18 mouse cellular contexts compared by ENCODE assay signal in the genomic region with DNA sequence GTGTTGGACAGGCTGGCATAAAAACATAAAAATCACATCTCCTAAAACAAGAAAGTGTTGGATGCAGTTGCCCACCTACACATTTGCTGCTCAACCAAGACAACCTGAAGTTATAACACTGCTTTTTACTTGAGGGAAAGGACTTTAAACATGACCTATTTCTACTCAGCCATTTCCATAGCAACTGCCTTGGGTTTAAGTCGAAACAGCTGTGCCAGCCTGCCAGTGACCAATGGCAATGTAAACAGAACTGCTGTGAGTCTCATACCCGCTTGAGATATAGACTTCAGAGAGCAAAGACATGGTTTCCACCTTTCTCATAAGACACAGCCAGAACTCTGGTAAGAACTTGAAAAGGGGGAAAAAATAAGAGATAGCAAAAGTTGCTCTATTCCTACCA. TPM values are rescaled to one million over a fixed set of nuclear protein-coding genes. Genes with fewer than 3 reads are reported as not detected.
DNase-seq lines count a peak whose midpoint lies in the region; ATAC-seq and TF ChIP-seq lines count a peak whose summit lies in the region.
"Had no signal": no experiment of that assay in that cellular context is flagged by ENCODE, and none has a peak within 500 bp of the region (broad histone marks: within the 10 kb centered on the region; RNA-seq: fewer than 3 reads in every experiment).

No protein-coding gene starts in this region.

- no peaks in the 10 kb centered on the region for H3K36me3 ChIP-seq in lung, embryonic 14.5 days (ENCODE audit: insufficient read depth)
- H3K36me3 ChIP-seq in embryonic facial prominence, embryonic 10.5 days (replicated peaks), result 0 out of 2 replicates have a peak, but pooled peaks cover 4% of the 10 kb centered on the region
- H3K36me3 ChIP-seq: forebrain, embryonic 12.5 days; hindbrain, embryonic 15.5 days; limb, embryonic 13.5 days had no signal

- no peak overlapping the region for H3K4me3 ChIP-seq in lung, embryonic 14.5 days (ENCODE audit: low read depth, low read length)
- no peak overlapping the region for H3K4me3 ChIP-seq in embryonic facial prominence, embryonic 10.5 days
- H3K4me3 ChIP-seq: forebrain, embryonic 12.5 days; gastrocnemius, adult 2 months; hindbrain, embryonic 15.5 days; limb, embryonic 13.5 days had no signal

- H3K27me3 ChIP-seq in lung, embryonic 14.5 days (ENCODE audit: insufficient read depth, low read length), result no peaks in the 10 kb centered on the region
- no peaks in the 10 kb centered on the region for H3K27me3 ChIP-seq in embryonic facial prominence, embryonic 10.5 days (replicated peaks; ENCODE audit: low read depth, poor library complexity, severe bottlenecking)
- H3K27me3 ChIP-seq: forebrain, embryonic 12.5 days; hindbrain, embryonic 15.5 days; limb, embryonic 13.5 days had no signal

- no peaks in the 10 kb centered on the region for H3K9me3 ChIP-seq in lung, embryonic 14.5 days (ENCODE audit: low read depth, low read length)
- H3K9me3 ChIP-seq in embryonic facial prominence, embryonic 10.5 days, result no peaks in the 10 kb centered on the region
- H3K9me3 ChIP-seq: forebrain, embryonic 12.5 days; hindbrain, embryonic 15.5 days; limb, embryonic 13.5 days had no signal

- no peaks in the 10 kb centered on the region; the same call in 1 of the 2 replicates for H3K4me1 ChIP-seq in lung, embryonic 14.5 days (ENCODE audit: insufficient read depth)
- peaks cover 22% of the 10 kb centered on the region for H3K4me1 ChIP-seq in embryonic facial prominence, embryonic 10.5 days
- H3K4me1 ChIP-seq: forebrain, embryonic 12.5 days; limb, embryonic 13.5 days had no signal

- H3K4me2 ChIP-seq in lung, embryonic 14.5 days, result no peak overlapping the region
- H3K4me2 ChIP-seq: forebrain, embryonic 12.5 days; hindbrain, embryonic 15.5 days; limb, embryonic 13.5 days had no signal

- intact Hi-C loops in heart, postnatal 10 days (cut with DNase I), result no loop called here

- no peak overlapping the region for H3K27ac ChIP-seq in lung, embryonic 14.5 days (ENCODE audit: low read depth)
- peak overlapping the region; percentile 52; the same call in 1 of the 2 replicates for H3K27ac ChIP-seq in embryonic facial prominence, embryonic 10.5 days (replicated peaks)
- H3K27ac ChIP-seq: forebrain, embryonic 12.5 days; gastrocnemius, adult 2 months; hindbrain, embryonic 15.5 days; limb, embryonic 13.5 days had no signal

- WGBS in lung, embryonic 14.5 days, result 5% methylated on average over 2 of the region's 2 CpGs
- 44% methylated on average over 2 of the region's 2 CpGs for WGBS in embryonic facial prominence, embryonic 10.5 days

- H3K9ac ChIP-seq in lung, embryonic 14.5 days, result no peak overlapping the region
- H3K9ac ChIP-seq: forebrain, embryonic 12.5 days; hindbrain, embryonic 15.5 days; limb, embryonic 13.5 days; liver, postnatal 0 days had no signal

- TF ChIP-seq CTCF in lung, embryonic 14.5 days (IDR thresholded peaks at IDR 0.05; ENCODE audit: low read depth), result no peak

- no peak for ATAC-seq in lung, embryonic 14.5 days (ENCODE audit: insufficient read depth)
- ATAC-seq: liver, postnatal 0 days had no signal

- peak; percentile 14 for DNase-seq in lung, embryonic 14.5 days
- DNase-seq in lung, adult 18-20 months, result no peak
- peak; percentile 24 for DNase-seq in adipocyte (ENCODE audit: low spot score)
- DNase-seq in embryonic facial prominence, embryonic 10.5 days (ENCODE audit: low spot score), result peak; percentile 73
- peak; percentile 23 for DNase-seq in mesoderm, embryonic 11.5 days (ENCODE audit: low read depth, low spot score)
- DNase-seq in layer of hippocampus, postnatal 10 days (ENCODE audit: low spot score in 2 of 2), result no peak
- DNase-seq in cerebellum, postnatal 36 days, result no peak
- DNase-seq in heart, postnatal 10 days, result no peak
- DNase-seq: adrenal gland, adult 2 months; cerebellum, adult 9-10 months; gastrocnemius, adult 2 months; kidney, adult 18-20 months; kidney, postnatal 36 days; liver, postnatal 0 days; right cerebral cortex, postnatal 25 days had no signal

RNA-seq across cellular contexts. Expression of a gene that starts 24.8 kb away (rescaled TPM):
- polyA plus RNA-seq in lung, embryonic 14.5 days (2014; fragmentation: Nextera tagmentation; extraction: Ambion mirVana), result 28.0 and 28.4 TPM in 2 replicates
- polyA plus RNA-seq in embryonic facial prominence, embryonic 10.5 days (2016; fragmentation: Nextera tagmentation; extraction: Ambion mirVana), result 12.2 and 12.5 TPM in 2 replicates
- total RNA-seq in layer of hippocampus, postnatal 10 days (2021), result 10 to 100 TPM; 16.7 to 19.9 TPM
- total RNA-seq in heart, postnatal 10 days (2021), result 10 to 100 TPM; 19.9 to 21.6 TPM

RNA-seq across cellular contexts. Expression of a gene that starts 52.3 kb away (rescaled TPM):
- 15.7 and 17.0 TPM in 2 replicates for polyA plus RNA-seq in lung, embryonic 14.5 days (2014; fragmentation: Nextera tagmentation; extraction: Ambion mirVana)
- polyA plus RNA-seq in embryonic facial prominence, embryonic 10.5 days (2016; fragmentation: Nextera tagmentation; extraction: Ambion mirVana), result 10.0 and 11.2 TPM in 2 replicates
- 10 to 100 TPM; 79.2 to 94.8 TPM for total RNA-seq in layer of hippocampus, postnatal 10 days (2021)
- total RNA-seq in heart, postnatal 10 days (2021), result 10 to 100 TPM; 66.2 TPM

Comparison
In these comparisons a context has a peak if more than half of its experiments do, and no peak if none do; other contexts are left out.
1. DNase-seq: peak in lung, embryonic 14.5 days (single experiment), adipocyte (single experiment), embryonic facial prominence, embryonic 10.5 days (single experiment) and mesoderm, embryonic 11.5 days (single experiment); none in lung, adult 18-20 months (0 of 2), layer of hippocampus, postnatal 10 days (0 of 2), cerebellum, postnatal 36 days (0 of 2) and heart, postnatal 10 days (0 of 2).